Mouse (Mus musculus) midbrain, embryonic 11.5 days (tissue): ENCODE data around the gene Pigv. TPM values are rescaled to one million over a fixed set of nuclear protein-coding genes. Genes with fewer than 3 reads are reported as not detected.

Experiments
- ATAC-seq: fragments of 200-750 bp; cut with Nextera tagmentation; 2 replicates; pipeline ENCODE4 v1.8.0; 2017; ENCODE audit warnings: moderate TSS enrichment, moderate library complexity; ENCODE audit not compliant: low FRiP score
- DNase-seq: peaks from one replicate; pipeline ENCODE4 v3.0.0; 2015; ENCODE audit warnings: low spot score; ENCODE audit errors: missing footprints
- H3K27ac ChIP-seq: fragments of 300-500 bp; sonication (generic); 2 replicates; pipeline ENCODE4 v1.5.1; 2014; ENCODE audit warnings: low read depth, low read length
- H3K27me3 ChIP-seq: fragments of 300-500 bp; sonication (generic); 2 replicates; pipeline ENCODE4 v1.6.1; 2014; ENCODE audit warnings: mild to moderate bottlenecking, low read length, moderate library complexity, mixed read lengths; ENCODE audit not compliant: control insufficient read depth, insufficient read depth
- H3K36me3 ChIP-seq: fragments of 300-500 bp; sonication (generic); 2 replicates; pipeline ENCODE4 v1.6.1; 2014; ENCODE audit warnings: mild to moderate bottlenecking, low read length, moderate library complexity, mixed read lengths; ENCODE audit not compliant: control insufficient read depth, insufficient read depth
- H3K4me1 ChIP-seq: fragments of 300-500 bp; sonication (generic); 2 replicates; pipeline ENCODE4 v1.6.1; 2014; ENCODE audit warnings: low read length; ENCODE audit not compliant: control insufficient read depth, insufficient read depth
- H3K4me2 ChIP-seq: fragments of 300-500 bp; sonication (generic); 2 replicates; pipeline ENCODE4 v1.6.1; 2014; ENCODE audit warnings: mild to moderate bottlenecking, moderate library complexity
- H3K4me3 ChIP-seq: fragments of 300-500 bp; sonication (generic); 2 replicates; pipeline ENCODE4 v1.5.1; 2014; ENCODE audit warnings: low read depth, low read length
- H3K9ac ChIP-seq: fragments of 300-500 bp; sonication (generic); 2 replicates; pipeline ENCODE4 v1.6.1; 2014; ENCODE audit warnings: low read length
- H3K9me3 ChIP-seq: fragments of 300-500 bp; sonication (generic); 2 replicates; pipeline ENCODE4 v1.6.1; 2016; ENCODE audit warnings: low read length; ENCODE audit not compliant: control insufficient read depth
- WGBS: fragments of 180-500 bp; shearing (Covaris S2); extraction: QIAGEN DNeasy Blood & Tissue Kit; methylation state at CpG from one replicate; pipeline ENCODE4 v1.1.7; 2014; 5-methylcytosine and 5-hydroxymethylcytosine counted together
- polyA plus RNA-seq: library from polyadenylated mRNA; unstranded; fragments of >200 nt; fragmentation: Nextera tagmentation; extraction: Ambion mirVana; gene quantifications from 2 replicates; pipeline ENCODE4 v1.2.1, GENCODE M21; 2014

Pigv gene
- polyA plus RNA-seq, 1 experiment from 2014 or later, result 12.4 TPM

GRCm38 (mm10) chr4:133700905-133701368 is 28.5 kb upstream of the Pigv start:
- no peak overlapping the region for H3K4me2 ChIP-seq
- no peaks in the 10 kb centered on the region for H3K4me1 ChIP-seq
- no peaks in the 10 kb centered on the region for H3K9me3 ChIP-seq
- H3K27ac ChIP-seq, result no peak overlapping the region
- H3K4me3 ChIP-seq, result no peak overlapping the region
- no peak overlapping the region for H3K9ac ChIP-seq
- peaks cover 8% of the 10 kb centered on the region for H3K36me3 ChIP-seq
- no peak for ATAC-seq
- H3K27me3 ChIP-seq, result no peaks in the 10 kb centered on the region
- DNase-seq, result no peak
- WGBS, result 94% methylated on average over 11 of the region's 11 CpGs

GRCm38 (mm10) chr4:133695363-133695762 is 22.9 kb upstream of the Pigv start:
- H3K36me3 ChIP-seq, result peaks cover 50% of the 10 kb centered on the region
- no peaks in the 10 kb centered on the region for H3K9me3 ChIP-seq
- H3K4me2 ChIP-seq, result no peak overlapping the region
- H3K4me1 ChIP-seq, result no peaks in the 10 kb centered on the region
- no peak overlapping the region for H3K9ac ChIP-seq
- no peak for ATAC-seq
- 84% methylated on average over 3 of the region's 3 CpGs for WGBS
- no peak overlapping the region for H3K27ac ChIP-seq
- H3K27me3 ChIP-seq, result no peaks in the 10 kb centered on the region
- no peak overlapping the region for H3K4me3 ChIP-seq
- no peak for DNase-seq

GRCm38 (mm10) chr4:133690252-133690651 is 17.8 kb upstream of the Pigv start:
- no peaks in the 10 kb centered on the region for H3K4me1 ChIP-seq
- ATAC-seq (no peak), DNase-seq (no peak)

GRCm38 (mm10) chr4:133688417-133689067 is 16.1 kb upstream of the Pigv start:
- Histone ChIP-seq H3K27ac (no peak overlapping the region), H3K4me3 (no peak overlapping the region), H3K4me1 (no peaks in the 10 kb centered on the region), H3K9me3 (no peaks in the 10 kb centered on the region), H3K27me3 (no peaks in the 10 kb centered on the region), H3K36me3 (peaks cover 85% of the 10 kb centered on the region), H3K4me2 (no peak overlapping the region), H3K9ac (no peak overlapping the region)
- DNase-seq, result no peak
- WGBS, result 92% methylated on average over 7 of the region's 7 CpGs
- ATAC-seq, result no peak

More at GRCm38 (mm10) chr4:133690252-133690651, 17.8 kb upstream of the Pigv start:
- Histone ChIP-seq H3K27ac (no peak overlapping the region), H3K4me3 (no peak overlapping the region), H3K9ac (no peak overlapping the region), H3K27me3 (no peaks in the 10 kb centered on the region), H3K9me3 (no peaks in the 10 kb centered on the region), H3K4me2 (no peak overlapping the region), H3K36me3 (peaks cover 85% of the 10 kb centered on the region)
- 84% methylated on average over 5 of the region's 5 CpGs for WGBS

GRCm38 (mm10) chr4:133687126-133687525 is 14.7 kb upstream of the Pigv start:
- Histone ChIP-seq H3K9me3 (no peaks in the 10 kb centered on the region), H3K27ac (no peak overlapping the region), H3K4me3 (no peak overlapping the region), H3K36me3 (peaks cover 85% of the 10 kb centered on the region), H3K9ac (no peak overlapping the region), H3K27me3 (no peaks in the 10 kb centered on the region), H3K4me2 (no peak overlapping the region), H3K4me1 (no peaks in the 10 kb centered on the region)
- 93% methylated on average over 5 of the region's 5 CpGs for WGBS
- ATAC-seq (no peak), DNase-seq (no peak)

- DNase-seq (no peak), ATAC-seq (no peak)
- WGBS, result 87% methylated on average over 11 of the region's 11 CpGs
- no peak overlapping the region for H3K27ac ChIP-seq
- H3K9ac ChIP-seq, result no peak overlapping the region
- H3K9me3 ChIP-seq, result no peaks in the 10 kb centered on the region
- H3K27me3 ChIP-seq, result no peaks in the 10 kb centered on the region
- H3K4me3 ChIP-seq, result no peak overlapping the region
- H3K4me2 ChIP-seq, result no peak overlapping the region
- H3K4me1 ChIP-seq, result no peaks in the 10 kb centered on the region
- peaks cover 84% of the 10 kb centered on the region for H3K36me3 ChIP-seq
Measured at GRCm38 (mm10) chr4:133686512-133686911, 14.1 kb upstream of the Pigv start.

- Histone ChIP-seq H3K36me3 (peaks cover 45% of the 10 kb centered on the region), H3K27ac (no peak overlapping the region), H3K4me3 (no peak overlapping the region), H3K9ac (no peak overlapping the region), H3K27me3 (no peaks in the 10 kb centered on the region), H3K4me2 (no peak overlapping the region), H3K4me1 (peaks cover 15% of the 10 kb centered on the region), H3K9me3 (no peaks in the 10 kb centered on the region)
- 90% methylated on average over 14 of the region's 14 CpGs for WGBS
- ATAC-seq (no peak), DNase-seq (no peak)
Measured at GRCm38 (mm10) chr4:133680206-133680786, 7.8 kb upstream of the Pigv start.

- Histone ChIP-seq H3K9ac (no peak overlapping the region), H3K9me3 (no peaks in the 10 kb centered on the region), H3K4me1 (peaks cover 15% of the 10 kb centered on the region), H3K27me3 (no peaks in the 10 kb centered on the region), H3K4me2 (no peak overlapping the region), H3K4me3 (no peak overlapping the region), H3K36me3 (peaks cover 39% of the 10 kb centered on the region), H3K27ac (no peak overlapping the region)
- ATAC-seq (no peak), DNase-seq (no peak)
- WGBS, result 92% methylated on average over 7 of the region's 7 CpGs
Measured at GRCm38 (mm10) chr4:133679629-133680028, 7.2 kb upstream of the Pigv start.

GRCm38 (mm10) chr4:133677266-133677665 is 4.8 kb upstream of the Pigv start:
- Histone ChIP-seq H3K4me1 (peaks cover 18% of the 10 kb centered on the region), H3K4me3 (no peak overlapping the region), H3K4me2 (no peak overlapping the region), H3K36me3 (peaks cover 21% of the 10 kb centered on the region), H3K27me3 (no peaks in the 10 kb centered on the region), H3K9ac (no peak overlapping the region), H3K9me3 (no peaks in the 10 kb centered on the region), H3K27ac (no peak overlapping the region)
- DNase-seq (no peak), ATAC-seq (no peak)
- 80% methylated on average over 7 of the region's 7 CpGs for WGBS
